Mouse (Mus musculus): Measurements from ENCODE around the gene Tmem115.

- TF ChIP-seq CTCF (IDR thresholded peaks at IDR 0.05; ENCODE audit: low read depth) (no peak), EP300 (IDR thresholded peaks at IDR 0.05; ENCODE audit: low read depth) (no peak)
Measured at GRCm38 (mm10) chr9:107521190-107521589, 12.6 kb upstream of the Tmem115 start.

Measured in liver, embryonic 14.5 days (tissue).